Mouse (Mus musculus): Measurements from ENCODE around the gene Prkcd. TPM values are rescaled to one million over a fixed set of nuclear protein-coding genes. Genes with fewer than 3 reads are reported as not detected.

The Prkcd gene
- polyA plus RNA-seq, 1 experiment from 2014 or later, result 62.8 TPM

- no peak overlapping the region for H3K9ac ChIP-seq (ENCODE audit: low read length)
- no peaks in the 10 kb centered on the region for H3K9me3 ChIP-seq (ENCODE audit: control insufficient read depth, low read length)
- no peak overlapping the region for H3K27ac ChIP-seq (replicated peaks)
- no peak for ATAC-seq (ENCODE audit: low FRiP score, low TSS enrichment)
- TF ChIP-seq CTCF (IDR thresholded peaks at IDR 0.05; ENCODE audit: low read depth) (no peak), EP300 (optimal IDR thresholded peaks at IDR 0.05) (no peak)
- no peak overlapping the region for H3K4me2 ChIP-seq (replicated peaks; ENCODE audit: low read depth)
- no peak for DNase-seq (ENCODE audit: low spot score)
- peaks cover 5% of the 10 kb centered on the region; the same call in 1 of the 2 replicates for H3K4me1 ChIP-seq (replicated peaks; ENCODE audit: control insufficient read depth, insufficient read depth)
- WGBS, result 77% methylated on average over 7 of the region's 7 CpGs
- no peak overlapping the region for H3K4me3 ChIP-seq (ENCODE audit: low read depth, low read length)
- no peaks in the 10 kb centered on the region for H3K27me3 ChIP-seq (ENCODE audit: control insufficient read depth, insufficient read depth, low read length)
- H3K36me3 ChIP-seq (ENCODE audit: control insufficient read depth, insufficient read depth, low read length), result no peaks in the 10 kb centered on the region
Measured at GRCm38 (mm10) chr14:30633708-30634107, 7.7 kb upstream of the Prkcd start.

- DNase-seq (ENCODE audit: low spot score), result peak; percentile 16
- Histone ChIP-seq H3K27me3 (ENCODE audit: control insufficient read depth, insufficient read depth, low read length) (no peaks in the 10 kb centered on the region), H3K9ac (ENCODE audit: low read length) (0 out of 2 replicates have a peak overlapping the region, but pooled peaks have one; percentile 8), H3K27ac (replicated peaks) (peak overlapping the region; percentile 74), H3K36me3 (ENCODE audit: control insufficient read depth, insufficient read depth, low read length) (no peaks in the 10 kb centered on the region), H3K4me3 (ENCODE audit: low read depth, low read length) (no peak overlapping the region), H3K9me3 (ENCODE audit: control insufficient read depth, low read length) (no peaks in the 10 kb centered on the region), H3K4me1 (replicated peaks; ENCODE audit: control insufficient read depth, insufficient read depth) (peaks cover 6% of the 10 kb centered on the region; the same call in 1 of the 2 replicates), H3K4me2 (replicated peaks; ENCODE audit: low read depth) (no peak overlapping the region)
- 31% methylated on average over 2 of the region's 2 CpGs for WGBS
- ATAC-seq (ENCODE audit: low FRiP score, low TSS enrichment), result no peak
- TF ChIP-seq CTCF (IDR thresholded peaks at IDR 0.05; ENCODE audit: low read depth) (no peak), EP300 (optimal IDR thresholded peaks at IDR 0.05) (no peak)
Measured at GRCm38 (mm10) chr14:30631834-30632233, 5.8 kb upstream of the Prkcd start.

GRCm38 (mm10) chr14:30630811-30631576 is 5.0 kb upstream of the Prkcd start:
- 50% methylated on average over 5 of the region's 5 CpGs for WGBS
- ATAC-seq (ENCODE audit: low FRiP score, low TSS enrichment), result peak; percentile 25
- Histone ChIP-seq H3K4me1 (replicated peaks; ENCODE audit: control insufficient read depth, insufficient read depth) (peaks cover 7% of the 10 kb centered on the region; the same call in 1 of the 2 replicates), H3K36me3 (ENCODE audit: control insufficient read depth, insufficient read depth, low read length) (no peaks in the 10 kb centered on the region), H3K9ac (ENCODE audit: low read length) (0 out of 2 replicates have a peak overlapping the region, but pooled peaks have one; percentile 8), H3K4me2 (replicated peaks; ENCODE audit: low read depth) (no peak overlapping the region), H3K4me3 (ENCODE audit: low read depth, low read length) (no peak overlapping the region), H3K27me3 (ENCODE audit: control insufficient read depth, insufficient read depth, low read length) (no peaks in the 10 kb centered on the region), H3K27ac (replicated peaks) (peak overlapping the region; percentile 74), H3K9me3 (ENCODE audit: control insufficient read depth, low read length) (no peaks in the 10 kb centered on the region)
- DNase-seq (ENCODE audit: low spot score), result peak; percentile 74
- TF ChIP-seq CTCF (IDR thresholded peaks at IDR 0.05; ENCODE audit: low read depth) (no peak), EP300 (optimal IDR thresholded peaks at IDR 0.05) (no peak)

- no peaks in the 10 kb centered on the region for H3K27me3 ChIP-seq (ENCODE audit: control insufficient read depth, insufficient read depth, low read length)
- WGBS, result 43% methylated on average over 4 of the region's 4 CpGs
- H3K27ac ChIP-seq (replicated peaks), result no peak overlapping the region
- DNase-seq (ENCODE audit: low spot score) (no peak), ATAC-seq (ENCODE audit: low FRiP score, low TSS enrichment) (no peak)
- TF ChIP-seq EP300 (optimal IDR thresholded peaks at IDR 0.05) (no peak), CTCF (IDR thresholded peaks at IDR 0.05; ENCODE audit: low read depth) (0 out of 2 replicates have a peak, but pooled peaks have one; percentile 11)
- no peak overlapping the region for H3K4me3 ChIP-seq (ENCODE audit: low read depth, low read length)
- no peaks in the 10 kb centered on the region for H3K9me3 ChIP-seq (ENCODE audit: control insufficient read depth, low read length)
- H3K9ac ChIP-seq (ENCODE audit: low read length), result no peak overlapping the region
- no peak overlapping the region for H3K4me2 ChIP-seq (replicated peaks; ENCODE audit: low read depth)
- peaks cover 7% of the 10 kb centered on the region; the same call in 1 of the 2 replicates for H3K4me1 ChIP-seq (replicated peaks; ENCODE audit: control insufficient read depth, insufficient read depth)
- H3K36me3 ChIP-seq (ENCODE audit: control insufficient read depth, insufficient read depth, low read length), result no peaks in the 10 kb centered on the region
Measured at GRCm38 (mm10) chr14:30629839-30630238, 3.8 kb upstream of the Prkcd start.

- peak overlapping the region; percentile 85 for H3K27ac ChIP-seq (replicated peaks)
- DNase-seq (ENCODE audit: low spot score) (peak; percentile 85), ATAC-seq (ENCODE audit: low FRiP score, low TSS enrichment) (peak; percentile 73)
- no peak overlapping the region for H3K4me2 ChIP-seq (replicated peaks; ENCODE audit: low read depth)
- TF ChIP-seq CTCF (IDR thresholded peaks at IDR 0.05; ENCODE audit: low read depth) (no peak), EP300 (optimal IDR thresholded peaks at IDR 0.05) (no peak)
- no peaks in the 10 kb centered on the region for H3K27me3 ChIP-seq (ENCODE audit: control insufficient read depth, insufficient read depth, low read length)
- peaks cover 7% of the 10 kb centered on the region; the same call in 1 of the 2 replicates for H3K4me1 ChIP-seq (replicated peaks; ENCODE audit: control insufficient read depth, insufficient read depth)
- H3K4me3 ChIP-seq (ENCODE audit: low read depth, low read length), result no peak overlapping the region
- H3K9ac ChIP-seq (ENCODE audit: low read length), result no peak overlapping the region
- 64% methylated on average over 5 of the region's 5 CpGs for whole genome bisulfite sequencing
- no peaks in the 10 kb centered on the region for H3K9me3 ChIP-seq (ENCODE audit: control insufficient read depth, low read length)
- H3K36me3 ChIP-seq (ENCODE audit: control insufficient read depth, insufficient read depth, low read length), result no peaks in the 10 kb centered on the region
Measured at GRCm38 (mm10) chr14:30628235-30628634, 2.2 kb upstream of the Prkcd start.
